Mouse (Mus musculus): ENCODE data around the gene Tub. TPM values are rescaled to one million over a fixed set of nuclear protein-coding genes. Genes with fewer than 3 reads are reported as not detected.

Tub gene
- 0.49 TPM in 1 of 2 replicates, not detected in the other for polyA plus RNA-seq (2011; ENCODE audit: insufficient read length, low read depth, missing spikeins)

DNA sequence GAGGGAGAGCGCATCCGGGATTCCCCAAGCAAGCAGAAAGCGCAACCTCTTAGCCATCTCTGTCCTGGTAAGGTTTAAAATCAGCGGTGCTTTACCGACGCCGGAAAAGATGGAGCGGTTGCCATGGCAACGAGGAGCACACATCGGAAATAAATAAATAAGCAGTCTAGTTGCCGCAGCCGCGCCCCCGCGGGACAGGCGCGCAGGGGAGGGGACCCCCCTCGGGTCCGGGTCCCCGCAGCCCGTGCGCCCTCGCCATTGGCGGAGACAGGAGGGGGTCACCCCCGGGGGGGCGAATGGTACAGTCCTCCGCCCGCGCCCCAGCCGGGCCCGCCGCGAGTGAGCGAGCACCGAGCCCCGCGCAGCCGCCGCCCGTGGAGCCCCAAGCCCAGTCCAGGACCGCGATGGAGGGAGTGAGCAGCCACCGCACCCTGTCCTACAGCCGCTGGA is at the start of gene Tub:
Gene Tub, plus strand, starts transcription at position 27 of the 450 bp plus-strand sequence.
- peak within 1 kb of the TSS; percentile 45 for H3K4me3 ChIP-seq (ENCODE audit: insufficient read depth, low read length)
- no peak for TF ChIP-seq CTCF (IDR thresholded peaks at IDR 0.05; ENCODE audit: borderline replicate concordance, insufficient read depth, low read length)
- H3K4me1 ChIP-seq (ENCODE audit: control insufficient read depth, insufficient read depth, low read length) = no peaks in the 10 kb centered on the region
- no peak within 1 kb of the TSS for H3K27ac ChIP-seq (ENCODE audit: insufficient read depth, low read length)

DNA sequence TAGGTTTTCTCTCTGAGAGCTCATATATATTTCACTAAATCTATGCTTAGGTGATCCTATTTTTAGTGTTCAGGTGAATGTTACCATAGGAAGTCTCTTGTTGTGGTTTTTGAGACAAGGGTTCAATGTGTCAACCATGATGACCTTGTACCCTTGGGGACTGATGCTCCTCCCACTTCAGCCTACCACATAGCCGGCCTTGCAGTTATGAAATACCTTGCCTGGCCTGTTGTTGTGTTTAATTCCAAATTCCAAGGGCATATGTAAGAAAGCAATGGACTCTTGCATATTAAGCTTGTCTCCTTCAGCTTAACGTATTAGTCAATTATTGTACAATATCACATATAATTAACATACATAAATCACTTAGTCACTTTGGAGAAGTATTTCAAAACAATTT is 46.2 kb upstream of the Tub start:
- Histone ChIP-seq H3K27ac (ENCODE audit: insufficient read depth, low read length) (no peak overlapping the region), H3K4me1 (ENCODE audit: control insufficient read depth, insufficient read depth, low read length) (no peaks in the 10 kb centered on the region)
- TF ChIP-seq POLR2A (IDR thresholded peaks at IDR 0.05; ENCODE audit: low read depth, low read length) = no peak
- TF ChIP-seq CTCF (IDR thresholded peaks at IDR 0.05; ENCODE audit: borderline replicate concordance, insufficient read depth, low read length) = no peak

DNA sequence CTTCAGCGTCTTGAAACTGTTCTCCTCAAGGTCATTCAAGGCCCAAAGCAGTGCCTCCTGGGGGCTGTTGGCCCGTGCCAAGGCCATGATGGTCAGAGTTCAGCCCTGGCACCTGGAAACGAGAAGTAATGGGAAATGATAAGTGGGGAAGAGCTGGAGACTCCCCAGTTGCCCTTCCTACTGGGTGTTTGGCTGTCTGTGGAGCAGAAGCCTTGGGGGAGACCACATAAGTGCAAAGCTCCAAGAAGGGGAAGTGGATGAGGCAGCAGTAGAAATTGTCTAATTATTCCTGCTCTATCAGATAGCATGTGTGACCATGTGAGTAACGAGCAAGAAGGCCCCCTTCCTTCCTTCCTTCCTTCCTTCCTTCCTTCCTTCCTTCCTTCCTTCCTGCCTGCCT is 23.1 kb upstream of the Tub start:
- Histone ChIP-seq H3K4me1 (ENCODE audit: control insufficient read depth, insufficient read depth, low read length) (no peaks in the 10 kb centered on the region), H3K4me3 (ENCODE audit: insufficient read depth, low read length) (no peak overlapping the region), H3K27ac (ENCODE audit: insufficient read depth, low read length) (no peak overlapping the region)
- TF ChIP-seq POLR2A (IDR thresholded peaks at IDR 0.05; ENCODE audit: low read depth, low read length) (no peak), CTCF (IDR thresholded peaks at IDR 0.05; ENCODE audit: borderline replicate concordance, insufficient read depth, low read length) (no peak)

More for the DNA sequence above, 46.2 kb upstream of the Tub start:
- no peak overlapping the region for H3K4me3 ChIP-seq (ENCODE audit: insufficient read depth, low read length)

DNA sequence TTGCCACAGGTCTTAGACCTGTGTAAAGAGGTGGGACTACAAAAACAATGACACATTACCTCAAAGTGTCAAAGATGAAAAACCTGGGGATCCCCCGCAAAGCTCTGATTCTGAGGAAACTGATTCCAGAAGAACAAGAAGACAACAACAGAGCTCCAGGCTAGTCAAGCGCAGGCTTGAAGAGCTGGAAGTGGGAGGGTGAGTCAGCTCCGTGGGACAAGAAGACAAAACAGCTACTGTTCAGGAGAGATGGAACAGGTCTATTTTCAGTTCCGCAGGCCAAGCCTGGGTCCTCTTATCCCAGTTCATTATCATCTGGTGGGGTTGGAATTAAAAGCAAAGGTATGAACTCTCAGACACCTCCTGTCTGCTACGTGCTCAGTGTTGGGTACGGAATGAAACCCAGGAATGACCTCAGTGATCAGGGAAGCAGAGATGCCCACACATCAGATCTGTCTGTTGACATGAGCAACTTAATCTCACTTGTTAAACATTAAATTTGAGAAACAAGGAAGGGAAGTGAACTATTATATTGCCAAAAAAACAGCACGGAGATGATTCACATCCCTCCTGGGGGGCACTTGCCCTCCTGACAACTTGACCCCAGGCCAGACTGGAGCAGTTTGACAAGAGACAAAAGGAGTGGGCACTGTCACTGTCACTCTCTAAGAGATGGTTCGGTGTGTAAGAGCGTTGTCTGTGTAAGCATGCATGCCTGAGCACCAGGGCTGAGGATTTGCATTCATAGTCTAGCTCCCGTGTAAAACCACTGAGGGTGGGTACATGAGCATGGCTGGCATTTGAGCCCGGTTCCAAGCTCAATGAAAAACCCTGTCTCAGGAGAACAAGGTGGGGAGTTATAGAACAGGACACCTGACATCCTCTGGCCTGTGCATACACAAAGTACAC is 21.6 kb upstream of the Tub start:
- no peak for TF ChIP-seq POLR2A (IDR thresholded peaks at IDR 0.05; ENCODE audit: low read depth, low read length)
- TF ChIP-seq CTCF (IDR thresholded peaks at IDR 0.05; ENCODE audit: borderline replicate concordance, insufficient read depth, low read length) = no peak

DNA sequence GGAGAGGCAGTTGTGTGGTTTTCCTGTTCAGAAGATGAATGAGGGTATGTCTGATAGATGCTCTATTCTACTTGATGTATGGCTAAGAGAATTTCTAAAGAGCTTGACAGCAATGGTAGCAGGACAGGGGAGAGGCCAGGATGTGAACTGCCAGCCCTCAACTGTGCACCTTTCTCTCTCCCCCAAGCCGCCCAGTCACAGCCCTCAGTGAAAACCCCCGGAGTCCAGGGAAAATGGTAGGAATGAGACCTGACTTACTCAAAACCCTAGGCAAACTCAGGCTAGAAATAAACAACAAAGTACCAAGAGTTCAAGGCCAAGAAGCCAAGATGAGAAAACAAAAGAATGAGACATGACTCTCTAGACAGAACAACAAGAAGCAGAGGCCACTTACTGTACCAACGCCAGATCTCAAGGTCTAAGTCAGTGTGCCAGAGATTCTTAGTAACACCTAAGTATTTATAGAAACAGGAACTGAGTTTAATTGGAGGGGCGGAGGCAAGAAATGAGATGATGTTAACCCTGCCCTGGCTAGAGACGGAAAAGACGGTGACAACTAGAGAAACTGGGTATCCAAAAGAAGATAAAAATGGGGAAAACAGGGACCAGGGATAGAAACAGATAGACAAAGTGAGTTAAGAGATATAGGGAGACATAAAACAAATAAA is 20.3 kb upstream of the Tub start, which contains the start of gene Nlrp10:
Gene Nlrp10, minus strand, starts transcription at position 453 of the 668 bp plus-strand sequence.
- TF ChIP-seq CTCF (IDR thresholded peaks at IDR 0.05; ENCODE audit: borderline replicate concordance, insufficient read depth, low read length) = no peak
- Histone ChIP-seq H3K4me3 (ENCODE audit: insufficient read depth, low read length) (no peak within 1 kb of the TSS), H3K27ac (ENCODE audit: insufficient read depth, low read length) (no peak within 1 kb of the TSS), H3K4me1 (ENCODE audit: control insufficient read depth, insufficient read depth, low read length) (no peaks in the 10 kb centered on the region)

More for the DNA sequence above, 21.6 kb upstream of the Tub start:
- Histone ChIP-seq H3K4me3 (ENCODE audit: insufficient read depth, low read length) (no peak overlapping the region), H3K4me1 (ENCODE audit: control insufficient read depth, insufficient read depth, low read length) (no peaks in the 10 kb centered on the region), H3K27ac (ENCODE audit: insufficient read depth, low read length) (no peak overlapping the region)

DNA sequence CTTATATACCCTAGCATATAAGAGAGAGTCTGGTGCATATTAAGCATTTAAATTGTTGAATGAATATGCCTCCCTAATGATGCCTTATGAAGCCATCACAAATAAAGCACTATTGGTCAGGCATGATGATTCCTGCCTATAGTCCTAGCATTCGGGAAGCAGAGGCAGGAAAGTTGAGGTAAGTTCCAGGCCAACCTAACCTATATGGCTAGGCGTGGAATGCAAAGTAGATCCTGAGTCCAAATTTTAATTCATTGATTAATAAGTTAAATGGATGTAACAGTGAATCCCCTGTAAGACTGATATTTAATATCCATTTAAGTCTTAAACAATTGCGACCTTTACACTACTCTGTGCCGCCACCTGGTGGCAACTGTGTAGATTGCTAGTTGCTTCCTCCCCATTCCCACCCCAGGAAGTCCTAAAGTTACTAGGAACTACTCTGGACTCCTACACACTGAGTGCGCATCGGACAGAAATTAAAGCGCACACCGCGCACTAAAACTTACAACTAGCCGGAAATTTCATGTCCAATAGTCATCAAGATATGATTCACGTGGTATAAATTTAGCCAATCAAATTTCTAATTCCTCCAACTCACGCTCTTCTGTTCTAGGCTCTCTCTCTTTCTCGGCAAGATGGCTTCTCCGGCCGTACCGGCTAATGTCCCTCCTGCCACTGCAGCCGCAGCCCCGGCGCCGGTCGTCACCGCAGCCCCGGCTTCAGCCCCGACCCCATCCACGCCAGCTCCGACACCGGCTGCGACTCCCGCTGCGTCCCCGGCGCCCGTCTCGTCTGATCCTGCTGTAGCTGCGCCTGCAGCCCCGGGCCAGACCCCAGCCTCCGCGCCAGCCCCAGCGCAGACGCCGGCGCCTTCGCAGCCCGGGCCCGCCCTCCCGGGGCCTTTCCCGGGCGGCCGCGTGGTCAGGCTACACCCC is 16.1 kb upstream of the Tub start, which contains the start of gene Eif3f:
Gene Eif3f, plus strand, starts transcription at position 624 of the 938 bp plus-strand sequence.
- TF ChIP-seq CTCF (IDR thresholded peaks at IDR 0.05; ENCODE audit: borderline replicate concordance, insufficient read depth, low read length) = peak; percentile 53; the same call in 1 of the 2 replicates
- peak; percentile 60 for TF ChIP-seq POLR2A (IDR thresholded peaks at IDR 0.05; ENCODE audit: low read depth, low read length)
- Histone ChIP-seq H3K27ac (ENCODE audit: insufficient read depth, low read length) (peak within 1 kb of the TSS; percentile 43), H3K4me1 (ENCODE audit: control insufficient read depth, insufficient read depth, low read length) (peaks cover 4% of the 10 kb centered on the region; the same call in 1 of the 2 replicates), H3K4me3 (ENCODE audit: insufficient read depth, low read length) (peak within 1 kb of the TSS; percentile 99)

DNA sequence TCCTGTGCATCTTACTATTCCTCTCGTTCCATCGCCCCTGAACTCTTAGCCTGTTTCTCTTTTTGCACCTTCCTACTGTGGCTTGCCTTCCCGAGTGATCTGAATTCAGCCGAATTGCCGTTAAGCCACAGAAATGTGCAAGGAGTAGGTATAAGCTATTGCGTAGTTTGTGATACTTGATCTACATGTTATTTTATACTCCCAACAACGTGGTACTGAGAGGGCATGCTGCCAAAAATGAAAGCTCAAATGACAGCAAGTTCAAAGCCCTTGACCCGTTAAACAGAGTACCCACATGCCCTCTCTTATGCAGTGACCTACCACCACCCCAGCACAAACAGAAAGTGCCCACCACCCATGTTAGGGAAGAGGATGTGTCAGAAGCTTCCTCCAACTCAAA is 15.3 kb upstream of the Tub start:
- Histone ChIP-seq H3K4me1 (ENCODE audit: control insufficient read depth, insufficient read depth, low read length) (peaks cover 4% of the 10 kb centered on the region; the same call in 1 of the 2 replicates), H3K4me3 (ENCODE audit: insufficient read depth, low read length) (peak overlapping the region; percentile 99), H3K27ac (ENCODE audit: insufficient read depth, low read length) (no peak overlapping the region)
- TF ChIP-seq CTCF (IDR thresholded peaks at IDR 0.05; ENCODE audit: borderline replicate concordance, insufficient read depth, low read length) = no peak
- TF ChIP-seq POLR2A (IDR thresholded peaks at IDR 0.05; ENCODE audit: low read depth, low read length) = 0 out of 2 replicates have a peak, but pooled peaks have one; percentile 12

DNA sequence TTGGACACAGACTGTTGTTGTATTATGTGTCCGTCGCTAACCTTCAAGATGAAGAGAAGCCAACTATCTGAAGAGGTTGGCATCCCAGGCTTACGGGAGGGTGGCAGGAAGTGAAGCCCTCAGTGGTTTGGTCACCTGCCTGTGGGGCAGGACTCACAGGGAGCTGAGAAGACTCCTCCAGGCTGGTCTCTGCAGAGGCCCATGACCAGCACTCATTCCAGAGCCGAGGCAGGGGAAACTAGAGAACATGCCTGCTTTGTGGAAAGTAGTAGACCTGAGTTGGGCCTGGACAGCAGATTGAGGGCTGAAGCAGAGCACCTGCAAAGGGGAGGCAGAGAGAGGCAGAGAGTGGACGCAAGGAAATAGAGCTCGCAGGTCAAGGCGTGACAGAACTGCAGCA is 14.7 kb upstream of the Tub start:
- no peak for TF ChIP-seq POLR2A (IDR thresholded peaks at IDR 0.05; ENCODE audit: low read depth, low read length)
- TF ChIP-seq CTCF (IDR thresholded peaks at IDR 0.05; ENCODE audit: borderline replicate concordance, insufficient read depth, low read length) = no peak
- Histone ChIP-seq H3K4me3 (ENCODE audit: insufficient read depth, low read length) (peak overlapping the region; percentile 99), H3K27ac (ENCODE audit: insufficient read depth, low read length) (no peak overlapping the region), H3K4me1 (ENCODE audit: control insufficient read depth, insufficient read depth, low read length) (peaks cover 4% of the 10 kb centered on the region; the same call in 1 of the 2 replicates)

DNA sequence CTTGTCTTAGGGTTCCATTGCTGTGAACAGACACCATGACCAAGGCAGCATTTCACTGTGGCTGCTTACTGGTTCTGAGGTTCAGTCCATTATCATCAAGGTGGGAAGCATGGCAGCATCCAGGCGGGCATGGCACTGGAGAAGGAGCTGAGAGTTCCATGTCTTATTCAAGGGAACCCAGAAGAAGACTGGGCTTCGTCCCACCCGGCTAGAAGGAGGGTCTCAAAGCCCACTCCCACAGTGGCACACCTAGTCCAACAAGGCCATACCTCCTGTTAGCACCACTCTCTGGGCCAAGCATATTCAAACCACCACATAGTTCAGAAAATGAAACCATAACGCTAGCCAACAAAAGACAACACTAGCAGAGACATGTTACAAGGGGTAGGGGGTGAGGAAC is 13.5 kb upstream of the Tub start:
- no peak overlapping the region for H3K27ac ChIP-seq (ENCODE audit: insufficient read depth, low read length)
- no peak overlapping the region for H3K4me3 ChIP-seq (ENCODE audit: insufficient read depth, low read length)
- peaks cover 4% of the 10 kb centered on the region; the same call in 1 of the 2 replicates for H3K4me1 ChIP-seq (ENCODE audit: control insufficient read depth, insufficient read depth, low read length)
- no peak for TF ChIP-seq CTCF (IDR thresholded peaks at IDR 0.05; ENCODE audit: borderline replicate concordance, insufficient read depth, low read length)
- TF ChIP-seq POLR2A (IDR thresholded peaks at IDR 0.05; ENCODE audit: low read depth, low read length) = no peak

All from embryonic fibroblast, embryonic 13.5 days (primary cell).